Mouse (Mus musculus) lung, adult 2 months (tissue): ENCODE measurements around the gene Utf1.
A peak's percentile ranks its signal among the peaks of the same experiment; 100 is the strongest.

Experiments
- CTCF ChIP-seq: fragments of 200-500 bp; IDR thresholded peaks from 2 replicates; pipeline ENCODE4 v1.5.1; 2011; ENCODE audit warnings: mild to moderate bottlenecking, low read length, control low read depth; ENCODE audit not compliant: insufficient read depth
- POLR2A ChIP-seq: fragments of 200-500 bp; IDR thresholded peaks from 2 replicates; pipeline ENCODE4 v1.6.1; 2011; ENCODE audit warnings: low read depth, mild to moderate bottlenecking, control low read depth, low read length, borderline replicate concordance; ENCODE audit errors: extremely low read depth

- TF ChIP-seq POLR2A, result no peak
- TF ChIP-seq CTCF, result peak; percentile 75
Measured at GRCm38 (mm10) chr7:139969348-139970130, 25.9 kb downstream of the Utf1 start.
